Mouse (Mus musculus): ENCODE measurements around the gene Npb. TPM values are rescaled to one million over a fixed set of nuclear protein-coding genes. Genes with fewer than 3 reads are reported as not detected.

Gene Npb
- polyA plus RNA-seq (2015; fragmentation: Nextera tagmentation; extraction: Ambion mirVana): 1.8 and 3.2 TPM in 2 replicates

GRCm38 (mm10) chr11:120608241-120609034 is at the start of gene Npb:
Gene Npb (plus strand): TSS chr11:120608477.

GRCm38 (mm10) chr11:120572752-120573584 is 35.3 kb upstream of the Npb start, which contains the start of gene P4hb:
Gene P4hb (minus strand): TSS chr11:120573253.

GRCm38 (mm10) chr11:120581490-120582267 is 26.6 kb upstream of the Npb start, which contains the start of gene Arhgdia:
Gene Arhgdia (minus strand): TSS chr11:120581624.

GRCm38 (mm10) chr11:120598283-120598989 is 9.8 kb upstream of the Npb start, which contains the start of the genes Alyref and Anapc11:
Gene Alyref (minus strand): TSS chr11:120598365.
Gene Anapc11 (plus strand): TSS chr11:120598421.

GRCm38 (mm10) chr11:120617519-120618112 is 9.3 kb downstream of the Npb start, which contains the start of gene Pcyt2:
Gene Pcyt2 (minus strand): TSS chr11:120617936.

GRCm38 (mm10) chr11:120625152-120625775 is 17.0 kb downstream of the Npb start, which contains the start of gene Sirt7:
Gene Sirt7 (minus strand): TSS chr11:120625240.

GRCm38 (mm10) chr11:120633520-120634343 is 25.5 kb downstream of the Npb start, which contains the start of gene Mafg:
Gene Mafg (minus strand): TSS chr11:120633600.

GRCm38 (mm10) chr11:120643601-120643987 is 35.3 kb downstream of the Npb start, which contains the start of gene Pycr1:
Gene Pycr1 (minus strand): TSS chr11:120643769.

GRCm38 (mm10) chr11:120648001-120648476 is 39.8 kb downstream of the Npb start, which contains the start of gene Myadml2:
Gene Myadml2 (minus strand): TSS chr11:120648158.

Small RNA genes lying within 50 kb of the gene (microRNA-seq; reads per million reads assigned to microRNA genes)
- gene Mir6936: 1.2 reads per million

Other genes starting within 250 kb of the Npb start
- 1.2 and 1.4 TPM in 2 replicates for gene Fscn2, start 246.9 kb upstream of the Npb start, polyA plus RNA-seq (2015; fragmentation: Nextera tagmentation; extraction: Ambion mirVana)
- 55.9 and 70.0 TPM in 2 replicates for gene Faap100, start 229.7 kb upstream of the Npb start, polyA plus RNA-seq (2015; fragmentation: Nextera tagmentation; extraction: Ambion mirVana)
- 25.7 and 27.7 TPM in 2 replicates for gene Nploc4, start 170.8 kb upstream of the Npb start, polyA plus RNA-seq (2015; fragmentation: Nextera tagmentation; extraction: Ambion mirVana)
- not detected in 2 replicates for gene Tspan10, start 165.8 kb upstream of the Npb start, polyA plus RNA-seq (2015; fragmentation: Nextera tagmentation; extraction: Ambion mirVana)
- 0.15 TPM in 1 of 2 replicates, not detected in the other for gene Pde6g, start 155.0 kb upstream of the Npb start, polyA plus RNA-seq (2015; fragmentation: Nextera tagmentation; extraction: Ambion mirVana)
- 15.1 and 15.8 TPM in 2 replicates for gene Oxld1, start 150.4 kb upstream of the Npb start, polyA plus RNA-seq (2015; fragmentation: Nextera tagmentation; extraction: Ambion mirVana)
- 16.5 and 23.4 TPM in 2 replicates for gene Ccdc137, start 150.4 kb upstream of the Npb start, polyA plus RNA-seq (2015; fragmentation: Nextera tagmentation; extraction: Ambion mirVana)
- gene Arl16, start 140.9 kb upstream of the Npb start, polyA plus RNA-seq (2015; fragmentation: Nextera tagmentation; extraction: Ambion mirVana): 86.7 and 89.4 TPM in 2 replicates
- 156 and 163 TPM in 2 replicates for gene Mrpl12, start 123.9 kb upstream of the Npb start, polyA plus RNA-seq (2015; fragmentation: Nextera tagmentation; extraction: Ambion mirVana)
- 29.1 and 32.5 TPM in 2 replicates for gene Slc25a10, start 116.6 kb upstream of the Npb start, polyA plus RNA-seq (2015; fragmentation: Nextera tagmentation; extraction: Ambion mirVana)
- 0.29 and 0.30 TPM in 2 replicates for gene Gcgr, start 77.8 kb upstream of the Npb start, polyA plus RNA-seq (2015; fragmentation: Nextera tagmentation; extraction: Ambion mirVana)
- 238 and 259 TPM in 2 replicates for gene Mcrip1, start 58.8 kb upstream of the Npb start, polyA plus RNA-seq (2015; fragmentation: Nextera tagmentation; extraction: Ambion mirVana)
- gene Ppp1r27, start 57.3 kb upstream of the Npb start, polyA plus RNA-seq (2015; fragmentation: Nextera tagmentation; extraction: Ambion mirVana): not detected in 2 replicates
- 213 and 228 TPM in 2 replicates for gene P4hb, start 35.2 kb upstream of the Npb start, polyA plus RNA-seq (2015; fragmentation: Nextera tagmentation; extraction: Ambion mirVana)
- gene Arhgdia, start 26.9 kb upstream of the Npb start, polyA plus RNA-seq (2015; fragmentation: Nextera tagmentation; extraction: Ambion mirVana): 444 and 484 TPM in 2 replicates
- 163 and 172 TPM in 2 replicates for gene Alyref, start 10.1 kb upstream of the Npb start, polyA plus RNA-seq (2015; fragmentation: Nextera tagmentation; extraction: Ambion mirVana)
- 220 and 225 TPM in 2 replicates for gene Anapc11, start 10.1 kb upstream of the Npb start, polyA plus RNA-seq (2015; fragmentation: Nextera tagmentation; extraction: Ambion mirVana)
- gene Pcyt2, start 9.5 kb downstream of the Npb start, polyA plus RNA-seq (2015; fragmentation: Nextera tagmentation; extraction: Ambion mirVana): 162 and 185 TPM in 2 replicates
- gene Sirt7, start 16.8 kb downstream of the Npb start, polyA plus RNA-seq (2015; fragmentation: Nextera tagmentation; extraction: Ambion mirVana): 42.3 and 44.0 TPM in 2 replicates
- 47.6 and 50.2 TPM in 2 replicates for gene Mafg, start 25.1 kb downstream of the Npb start, polyA plus RNA-seq (2015; fragmentation: Nextera tagmentation; extraction: Ambion mirVana)
- 8.8 and 9.5 TPM in 2 replicates for gene Pycr1, start 35.3 kb downstream of the Npb start, polyA plus RNA-seq (2015; fragmentation: Nextera tagmentation; extraction: Ambion mirVana)
- 1.6 and 2.8 TPM in 2 replicates for gene Myadml2, start 39.7 kb downstream of the Npb start, polyA plus RNA-seq (2015; fragmentation: Nextera tagmentation; extraction: Ambion mirVana)
- 13.9 and 15.4 TPM in 2 replicates for gene Notum, start 52.7 kb downstream of the Npb start, polyA plus RNA-seq (2015; fragmentation: Nextera tagmentation; extraction: Ambion mirVana)
- gene Aspscr1, start 64.5 kb downstream of the Npb start, polyA plus RNA-seq (2015; fragmentation: Nextera tagmentation; extraction: Ambion mirVana): 134 and 150 TPM in 2 replicates
- gene Cenpx, start 105.3 kb downstream of the Npb start, polyA plus RNA-seq (2015; fragmentation: Nextera tagmentation; extraction: Ambion mirVana): 103 and 104 TPM in 2 replicates
- 45.3 and 62.8 TPM in 2 replicates for gene Lrrc45, start 105.4 kb downstream of the Npb start, polyA plus RNA-seq (2015; fragmentation: Nextera tagmentation; extraction: Ambion mirVana)
- gene Rac3, start 113.0 kb downstream of the Npb start, polyA plus RNA-seq (2015; fragmentation: Nextera tagmentation; extraction: Ambion mirVana): 617 and 689 TPM in 2 replicates
- 25.0 and 27.0 TPM in 2 replicates for gene Dcxr, start 118.8 kb downstream of the Npb start, polyA plus RNA-seq (2015; fragmentation: Nextera tagmentation; extraction: Ambion mirVana)
- 4.1 and 4.5 TPM in 2 replicates for gene Cbr2, start 123.6 kb downstream of the Npb start, polyA plus RNA-seq (2015; fragmentation: Nextera tagmentation; extraction: Ambion mirVana)
- gene Hmga1b, start 154.3 kb downstream of the Npb start, polyA plus RNA-seq (2015; fragmentation: Nextera tagmentation; extraction: Ambion mirVana): 1.8 and 2.9 TPM in 2 replicates
- gene Rfng, start 175.7 kb downstream of the Npb start, polyA plus RNA-seq (2015; fragmentation: Nextera tagmentation; extraction: Ambion mirVana): 98.9 and 123 TPM in 2 replicates
- 236 and 269 TPM in 2 replicates for gene Gps1, start 175.8 kb downstream of the Npb start, polyA plus RNA-seq (2015; fragmentation: Nextera tagmentation; extraction: Ambion mirVana)
- gene Dus1l, start 187.9 kb downstream of the Npb start, polyA plus RNA-seq (2015; fragmentation: Nextera tagmentation; extraction: Ambion mirVana): 34.8 and 41.7 TPM in 2 replicates
- gene Fasn, start 216.1 kb downstream of the Npb start, polyA plus RNA-seq (2015; fragmentation: Nextera tagmentation; extraction: Ambion mirVana): 47.3 and 79.1 TPM in 2 replicates